Mouse (Mus musculus): ENCODE data around the gene Slc10a6.

DNA sequence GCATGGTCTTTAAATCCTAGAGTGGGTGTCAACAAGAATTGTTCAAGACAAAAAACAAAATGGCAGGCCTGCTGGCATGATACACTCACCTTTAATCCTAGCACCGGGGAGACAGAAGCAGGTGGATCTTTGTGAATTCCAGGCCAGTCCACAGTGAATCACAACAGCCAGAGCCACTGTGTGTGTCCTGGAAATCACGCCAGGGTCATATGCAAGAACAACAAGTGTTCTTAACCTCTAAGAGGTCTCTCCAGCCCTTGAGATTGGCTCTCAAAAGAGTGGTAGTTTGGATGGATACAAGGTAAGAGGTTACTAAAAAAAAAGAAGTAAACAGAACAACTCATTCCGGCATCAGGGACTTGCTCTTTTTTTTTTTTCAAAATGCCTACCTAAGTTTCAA, 18.1 kb upstream of the Slc10a6 start:
- TF ChIP-seq CTCF (conservative IDR thresholded peaks at IDR 0.05 in 1 of 2, IDR thresholded peaks at IDR 0.05 in 1 of 2; ENCODE audit: low read depth in 2 of 2, low read length in 2 of 2) (no peak), ZNF384 (IDR thresholded peaks at IDR 0.05; ENCODE audit: low read depth, low read length) (no peak), KAT2A (IDR thresholded peaks at IDR 0.05; ENCODE audit: insufficient replicate concordance, low read length) (no peak), MXI1 (IDR thresholded peaks at IDR 0.05; ENCODE audit: low read depth, low read length) (no peak)
